Mouse (Mus musculus): Measurements from ENCODE around the gene St3gal4.

DNA sequence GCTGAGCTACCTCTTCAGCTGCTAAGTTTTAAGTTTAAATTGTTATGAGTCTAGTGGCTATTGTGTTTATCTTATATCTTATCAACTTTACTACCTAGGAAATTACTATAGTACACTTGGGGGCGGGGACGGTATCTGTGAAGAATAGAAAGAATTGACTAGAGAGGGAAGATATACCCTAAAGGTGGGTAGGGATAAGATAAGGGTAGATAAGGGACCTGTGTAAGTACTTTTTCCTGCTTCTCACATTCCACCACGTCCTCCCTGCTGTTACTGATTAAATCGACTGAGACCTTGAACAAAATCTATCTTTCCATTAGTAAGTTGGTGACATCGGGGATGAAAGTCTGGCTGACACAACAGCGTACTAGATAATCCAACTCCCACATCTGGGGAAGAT lies 70.6 kb downstream of the St3gal4 start:
- TF ChIP-seq POLR2A (IDR thresholded peaks at IDR 0.05; ENCODE audit: insufficient read depth, low read depth, low read length): no peak
- TF ChIP-seq CTCF (IDR thresholded peaks at IDR 0.05): no peak
- TF ChIP-seq EP300 (IDR thresholded peaks at IDR 0.05; ENCODE audit: insufficient read depth, low read depth, low read length): no peak

Measured in heart, adult 2 months (tissue).